Mouse (Mus musculus): ENCODE data around the gene Dock9. TPM values are rescaled to one million over a fixed set of nuclear protein-coding genes. Genes with fewer than 3 reads are reported as not detected.
"Not testable (repeated sequence)": the region's sequence is repeated elsewhere in the genome, so short reads cannot be mapped to it uniquely, and the experiment has no call there.

The Dock9 gene
- polyA plus RNA-seq, 1 experiment, result 2.7 TPM

DNA sequence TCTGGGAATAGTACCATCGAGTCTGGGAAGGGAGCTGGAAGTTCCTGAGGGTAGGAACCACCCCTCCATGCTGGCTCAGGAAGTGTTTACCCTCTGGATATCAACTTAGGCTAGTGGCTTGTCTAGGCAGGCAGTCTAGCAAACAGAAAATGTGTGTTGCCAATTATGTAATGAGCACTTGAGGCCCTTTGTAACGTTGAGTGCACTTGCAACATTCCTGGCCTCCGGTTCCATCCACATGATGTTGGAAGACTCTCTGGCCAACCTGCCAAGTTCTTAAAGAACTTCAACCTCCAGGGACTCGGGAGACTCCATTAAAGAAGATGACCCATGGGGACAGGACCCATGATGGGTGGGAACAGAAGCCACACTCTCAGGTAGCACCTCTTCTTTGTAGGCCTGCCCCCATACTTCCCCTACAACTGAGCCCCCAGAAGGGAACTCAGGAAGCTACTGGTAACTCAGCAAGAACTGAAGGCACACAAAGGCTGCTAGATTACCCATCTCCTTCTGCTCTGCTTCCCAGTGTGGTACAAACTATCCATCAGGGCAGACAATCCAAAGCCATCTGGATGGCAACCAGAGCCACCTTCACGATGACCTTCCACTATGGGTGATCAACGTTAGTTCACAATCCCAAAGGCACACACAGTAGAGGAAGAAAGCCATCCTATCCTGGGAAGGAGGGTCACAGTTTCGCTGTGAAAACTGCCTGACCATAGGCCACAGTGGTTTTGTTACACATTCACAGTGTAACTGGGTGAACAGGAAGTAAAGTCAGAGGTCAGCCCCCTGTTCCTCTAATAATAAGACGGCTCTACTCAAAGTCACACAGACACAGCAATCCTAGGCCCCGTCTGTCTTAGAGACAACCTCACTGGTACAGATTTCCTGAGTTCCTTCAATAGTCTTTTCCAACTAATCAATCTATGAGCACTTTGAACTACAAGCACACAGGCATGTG is 77.7 kb downstream of the Dock9 start:
- TF ChIP-seq USF1 (IDR thresholded peaks at IDR 0.05; ENCODE audit: low read depth) (no peak), MAX (IDR thresholded peaks at IDR 0.05) (no peak), MYOD1 (IDR thresholded peaks at IDR 0.05; ENCODE audit: control insufficient read depth, insufficient read length, low read depth) (no peak), CTCF (IDR thresholded peaks at IDR 0.05; ENCODE audit: control insufficient read depth, insufficient read depth, insufficient read length) (no peak), MYOG (IDR thresholded peaks at IDR 0.05; ENCODE audit: control insufficient read depth, extremely low read depth, insufficient read length) (no peak), FOSL1 (IDR thresholded peaks at IDR 0.05; ENCODE audit: insufficient read depth, low read length, poor library complexity, severe bottlenecking) (no peak), CEBPB (IDR thresholded peaks at IDR 0.05; ENCODE audit: low read depth) (no peak)
- H3K27me3 ChIP-seq (ENCODE audit: control insufficient read depth, insufficient read depth, insufficient read length), result no peaks in the 10 kb centered on the region
- H3K79me2 ChIP-seq (ENCODE audit: control insufficient read depth, insufficient read depth), result no peaks in the 10 kb centered on the region
- H3K4me3 ChIP-seq (ENCODE audit: insufficient read depth, poor library complexity, severe bottlenecking), result no peak overlapping the region
- H3K36me3 ChIP-seq (ENCODE audit: control insufficient read depth, insufficient read depth), result no peaks in the 10 kb centered on the region
- no peaks in the 10 kb centered on the region for H3K79me3 ChIP-seq (ENCODE audit: low read depth)
- H3ac ChIP-seq (ENCODE audit: control insufficient read depth, insufficient read length, low read depth), result no peak overlapping the region

DNA sequence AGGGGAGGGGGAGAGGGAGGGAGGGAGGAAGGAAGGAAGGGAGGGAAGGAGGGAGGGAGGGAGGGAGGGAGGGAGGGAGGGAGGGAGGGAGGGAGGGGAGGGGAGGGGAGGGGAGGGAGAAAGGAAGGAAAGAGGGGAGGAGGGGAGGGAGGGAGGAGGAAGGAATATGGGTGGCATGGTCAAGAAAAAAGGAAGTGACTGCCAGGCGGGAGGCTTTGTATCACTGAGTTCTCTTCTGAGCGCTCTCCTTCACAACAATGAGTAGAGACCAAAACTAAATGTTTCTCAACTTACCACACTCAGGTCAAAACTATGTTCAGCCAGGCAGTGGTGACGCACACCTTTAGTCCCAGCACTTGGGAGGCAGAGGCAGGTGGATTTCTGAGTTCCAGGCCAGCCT is 82.8 kb downstream of the Dock9 start:
- not testable (repeated sequence) for H3K79me2 ChIP-seq (ENCODE audit: control insufficient read depth, insufficient read depth); H3K79me3 ChIP-seq (ENCODE audit: low read depth); H3K36me3 ChIP-seq (ENCODE audit: control insufficient read depth, insufficient read depth); H3ac ChIP-seq (ENCODE audit: control insufficient read depth, insufficient read length, low read depth); H3K27me3 ChIP-seq (ENCODE audit: control insufficient read depth, insufficient read depth, insufficient read length); H3K4me3 ChIP-seq (ENCODE audit: insufficient read depth, poor library complexity, severe bottlenecking)

DNA sequence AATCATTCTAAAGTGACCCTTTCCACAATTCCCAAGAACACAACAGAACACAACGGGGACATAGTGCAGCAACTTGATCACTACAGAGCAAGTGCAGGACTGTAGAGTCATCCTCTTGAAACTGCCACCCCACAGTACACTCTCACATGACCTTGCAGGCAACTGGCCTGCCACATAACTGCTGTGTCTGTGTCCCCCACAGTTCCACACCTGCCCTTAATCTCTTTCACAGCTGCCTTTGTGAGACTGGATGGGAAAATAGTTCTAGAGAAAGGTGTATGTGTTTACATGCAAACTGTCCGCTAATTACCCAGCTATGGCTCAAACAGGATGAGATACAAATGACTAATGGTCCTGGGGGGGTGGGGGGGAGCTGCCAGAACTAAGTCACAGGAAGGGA is 83.4 kb downstream of the Dock9 start:
- Histone ChIP-seq H3K79me3 (ENCODE audit: low read depth) (no peaks in the 10 kb centered on the region), H3ac (ENCODE audit: control insufficient read depth, insufficient read length, low read depth) (no peak overlapping the region), H3K27me3 (ENCODE audit: control insufficient read depth, insufficient read depth, insufficient read length) (no peaks in the 10 kb centered on the region), H3K79me2 (ENCODE audit: control insufficient read depth, insufficient read depth) (no peaks in the 10 kb centered on the region), H3K4me3 (ENCODE audit: insufficient read depth, poor library complexity, severe bottlenecking) (no peak overlapping the region), H3K36me3 (ENCODE audit: control insufficient read depth, insufficient read depth) (no peaks in the 10 kb centered on the region)
- TF ChIP-seq USF1 (IDR thresholded peaks at IDR 0.05; ENCODE audit: low read depth), result no peak
- TF ChIP-seq CEBPB (IDR thresholded peaks at IDR 0.05; ENCODE audit: low read depth), result no peak
- no peak for TF ChIP-seq MAX (IDR thresholded peaks at IDR 0.05)
- TF ChIP-seq FOSL1 (IDR thresholded peaks at IDR 0.05; ENCODE audit: insufficient read depth, low read length, poor library complexity, severe bottlenecking), result no peak
- no peak for TF ChIP-seq MYOD1 (IDR thresholded peaks at IDR 0.05; ENCODE audit: control insufficient read depth, insufficient read length, low read depth)
- no peak for TF ChIP-seq CTCF (IDR thresholded peaks at IDR 0.05; ENCODE audit: control insufficient read depth, insufficient read depth, insufficient read length)
- no peak for TF ChIP-seq MYOG (IDR thresholded peaks at IDR 0.05; ENCODE audit: control insufficient read depth, extremely low read depth, insufficient read length)

DNA sequence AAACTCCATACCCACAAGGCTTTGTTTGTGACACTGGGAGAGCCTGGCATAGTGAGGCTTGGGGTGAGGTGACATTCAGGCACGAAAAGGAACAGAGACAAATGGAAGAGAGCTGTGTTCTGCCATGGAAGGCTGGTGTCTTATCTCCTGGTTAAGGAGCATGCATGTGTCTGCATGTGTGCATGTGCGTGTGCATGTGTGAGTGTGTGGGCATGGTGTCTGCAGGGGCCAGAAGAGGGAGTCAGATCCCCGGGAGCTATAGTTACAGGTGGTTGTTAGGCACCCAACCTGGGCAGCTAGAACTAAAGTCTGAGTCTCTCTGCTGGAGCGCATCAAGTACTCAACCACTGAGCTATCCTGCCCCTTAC is 83.8 kb downstream of the Dock9 start:
- Histone ChIP-seq H3K36me3 (ENCODE audit: control insufficient read depth, insufficient read depth) (no peaks in the 10 kb centered on the region), H3K79me2 (ENCODE audit: control insufficient read depth, insufficient read depth) (no peaks in the 10 kb centered on the region), H3K4me3 (ENCODE audit: insufficient read depth, poor library complexity, severe bottlenecking) (no peak overlapping the region), H3ac (ENCODE audit: control insufficient read depth, insufficient read length, low read depth) (no peak overlapping the region), H3K27me3 (ENCODE audit: control insufficient read depth, insufficient read depth, insufficient read length) (no peaks in the 10 kb centered on the region), H3K79me3 (ENCODE audit: low read depth) (no peaks in the 10 kb centered on the region)
- TF ChIP-seq USF1 (IDR thresholded peaks at IDR 0.05; ENCODE audit: low read depth) (no peak), CEBPB (IDR thresholded peaks at IDR 0.05; ENCODE audit: low read depth) (no peak), FOSL1 (IDR thresholded peaks at IDR 0.05; ENCODE audit: insufficient read depth, low read length, poor library complexity, severe bottlenecking) (no peak), MAX (IDR thresholded peaks at IDR 0.05) (no peak), CTCF (IDR thresholded peaks at IDR 0.05; ENCODE audit: control insufficient read depth, insufficient read depth, insufficient read length) (no peak), MYOD1 (IDR thresholded peaks at IDR 0.05; ENCODE audit: control insufficient read depth, insufficient read length, low read depth) (no peak), MYOG (IDR thresholded peaks at IDR 0.05; ENCODE audit: control insufficient read depth, extremely low read depth, insufficient read length) (no peak)

GRCm38 (mm10) chr14:121713166-121713829 is 84.3 kb downstream of the Dock9 start:
- Histone ChIP-seq H3K27me3 (ENCODE audit: control insufficient read depth, insufficient read depth, insufficient read length) (no peaks in the 10 kb centered on the region), H3K36me3 (ENCODE audit: control insufficient read depth, insufficient read depth) (no peaks in the 10 kb centered on the region), H3K4me3 (ENCODE audit: insufficient read depth, poor library complexity, severe bottlenecking) (no peak overlapping the region), H3K79me3 (ENCODE audit: low read depth) (no peaks in the 10 kb centered on the region), H3ac (ENCODE audit: control insufficient read depth, insufficient read length, low read depth) (no peak overlapping the region), H3K79me2 (ENCODE audit: control insufficient read depth, insufficient read depth) (no peaks in the 10 kb centered on the region)
- no peak for TF ChIP-seq CTCF (IDR thresholded peaks at IDR 0.05; ENCODE audit: control insufficient read depth, insufficient read depth, insufficient read length)
- TF ChIP-seq FOSL1 (IDR thresholded peaks at IDR 0.05; ENCODE audit: insufficient read depth, low read length, poor library complexity, severe bottlenecking), result no peak
- TF ChIP-seq MYOG (IDR thresholded peaks at IDR 0.05; ENCODE audit: control insufficient read depth, extremely low read depth, insufficient read length), result no peak
- no peak for TF ChIP-seq MYOD1 (IDR thresholded peaks at IDR 0.05; ENCODE audit: control insufficient read depth, insufficient read length, low read depth)
- no peak for TF ChIP-seq CEBPB (IDR thresholded peaks at IDR 0.05; ENCODE audit: low read depth)
- no peak for TF ChIP-seq MAX (IDR thresholded peaks at IDR 0.05)
- no peak for TF ChIP-seq USF1 (IDR thresholded peaks at IDR 0.05; ENCODE audit: low read depth)

Data from C2C12 (cell line).